Mouse (Mus musculus): ENCODE measurements around the gene Slc7a6os. TPM values are rescaled to one million over a fixed set of nuclear protein-coding genes. Genes with fewer than 3 reads are reported as not detected.
A peak's percentile ranks its signal among the peaks of the same experiment; 100 is the strongest.
"Not testable (repeated sequence)": the region's sequence is repeated elsewhere in the genome, so short reads cannot be mapped to it uniquely, and the experiment has no call there.

Gene Slc7a6os
- polyA plus RNA-seq, 1 experiment, result 30.1 TPM

- Histone ChIP-seq H3K79me3 (ENCODE audit: low read depth) (peaks cover 40% of the 10 kb centered on the region), H3K4me3 (ENCODE audit: insufficient read depth, poor library complexity, severe bottlenecking) (peak overlapping the region; percentile 95), H3K36me3 (ENCODE audit: control insufficient read depth, insufficient read depth) (peaks cover 54% of the 10 kb centered on the region), H3K27me3 (ENCODE audit: control insufficient read depth, insufficient read depth, insufficient read length) (no peaks in the 10 kb centered on the region), H3ac (ENCODE audit: control insufficient read depth, insufficient read length, low read depth) (peak overlapping the region; percentile 91), H3K79me2 (ENCODE audit: control insufficient read depth, insufficient read depth) (peaks cover 68% of the 10 kb centered on the region)
- TF ChIP-seq CEBPB (IDR thresholded peaks at IDR 0.05; ENCODE audit: low read depth) (no peak), MAX (IDR thresholded peaks at IDR 0.05) (no peak), USF1 (IDR thresholded peaks at IDR 0.05; ENCODE audit: low read depth) (no peak), MYOD1 (IDR thresholded peaks at IDR 0.05; ENCODE audit: control insufficient read depth, insufficient read length, low read depth) (no peak), FOSL1 (IDR thresholded peaks at IDR 0.05; ENCODE audit: insufficient read depth, low read length, poor library complexity, severe bottlenecking) (no peak), CTCF (IDR thresholded peaks at IDR 0.05; ENCODE audit: control insufficient read depth, insufficient read depth, insufficient read length) (no peak)
Observed at GRCm38 (mm10) chr8:106211421-106211820, 686 bp upstream of the Slc7a6os start.

GRCm38 (mm10) chr8:106210035-106210731 is 552 bp downstream of the Slc7a6os start:
- Histone ChIP-seq H3K79me2 (ENCODE audit: control insufficient read depth, insufficient read depth) (peaks cover 78% of the 10 kb centered on the region), H3K4me3 (ENCODE audit: insufficient read depth, poor library complexity, severe bottlenecking) (peak overlapping the region; percentile 95), H3ac (ENCODE audit: control insufficient read depth, insufficient read length, low read depth) (peak overlapping the region; percentile 86), H3K27me3 (ENCODE audit: control insufficient read depth, insufficient read depth, insufficient read length) (no peaks in the 10 kb centered on the region), H3K79me3 (ENCODE audit: low read depth) (peaks cover 40% of the 10 kb centered on the region), H3K36me3 (ENCODE audit: control insufficient read depth, insufficient read depth) (peaks cover 57% of the 10 kb centered on the region)
- no peak for TF ChIP-seq CEBPB (IDR thresholded peaks at IDR 0.05; ENCODE audit: low read depth)
- TF ChIP-seq CTCF (IDR thresholded peaks at IDR 0.05; ENCODE audit: control insufficient read depth, insufficient read depth, insufficient read length), result no peak
- no peak for TF ChIP-seq FOSL1 (IDR thresholded peaks at IDR 0.05; ENCODE audit: insufficient read depth, low read length, poor library complexity, severe bottlenecking)
- no peak for TF ChIP-seq MAX (IDR thresholded peaks at IDR 0.05)
- no peak for TF ChIP-seq MYOD1 (IDR thresholded peaks at IDR 0.05; ENCODE audit: control insufficient read depth, insufficient read length, low read depth)
- no peak for TF ChIP-seq MYOG (IDR thresholded peaks at IDR 0.05; ENCODE audit: control insufficient read depth, extremely low read depth, insufficient read length)
- TF ChIP-seq USF1 (IDR thresholded peaks at IDR 0.05; ENCODE audit: low read depth), result no peak

- H3K36me3 ChIP-seq (ENCODE audit: control insufficient read depth, insufficient read depth), result peaks cover 87% of the 10 kb centered on the region
- not testable (repeated sequence) for H3K27me3 ChIP-seq (ENCODE audit: control insufficient read depth, insufficient read depth, insufficient read length); H3ac ChIP-seq (ENCODE audit: control insufficient read depth, insufficient read length, low read depth); H3K79me2 ChIP-seq (ENCODE audit: control insufficient read depth, insufficient read depth); H3K4me3 ChIP-seq (ENCODE audit: insufficient read depth, poor library complexity, severe bottlenecking); H3K79me3 ChIP-seq (ENCODE audit: low read depth)
Observed at GRCm38 (mm10) chr8:106199596-106199995, 11.1 kb downstream of the Slc7a6os start.

GRCm38 (mm10) chr8:106198741-106199140 is 12.0 kb downstream of the Slc7a6os start:
- Histone ChIP-seq H3K79me2 (ENCODE audit: control insufficient read depth, insufficient read depth) (no peaks in the 10 kb centered on the region), H3ac (ENCODE audit: control insufficient read depth, insufficient read length, low read depth) (no peak overlapping the region), H3K27me3 (ENCODE audit: control insufficient read depth, insufficient read depth, insufficient read length) (no peaks in the 10 kb centered on the region), H3K79me3 (ENCODE audit: low read depth) (peaks cover 3% of the 10 kb centered on the region), H3K36me3 (ENCODE audit: control insufficient read depth, insufficient read depth) (peaks cover 83% of the 10 kb centered on the region), H3K4me3 (ENCODE audit: insufficient read depth, poor library complexity, severe bottlenecking) (no peak overlapping the region)
- TF ChIP-seq MAX (IDR thresholded peaks at IDR 0.05) (no peak), CTCF (IDR thresholded peaks at IDR 0.05; ENCODE audit: control insufficient read depth, insufficient read depth, insufficient read length) (peak; percentile 24)

- no peak overlapping the region for H3ac ChIP-seq (ENCODE audit: control insufficient read depth, insufficient read length, low read depth)
- no peaks in the 10 kb centered on the region for H3K79me3 ChIP-seq (ENCODE audit: low read depth)
- TF ChIP-seq USF1 (IDR thresholded peaks at IDR 0.05; ENCODE audit: low read depth) (no peak), FOSL1 (IDR thresholded peaks at IDR 0.05; ENCODE audit: insufficient read depth, low read length, poor library complexity, severe bottlenecking) (no peak), MAX (IDR thresholded peaks at IDR 0.05) (no peak), CTCF (IDR thresholded peaks at IDR 0.05; ENCODE audit: control insufficient read depth, insufficient read depth, insufficient read length) (no peak)
- no peak overlapping the region for H3K4me3 ChIP-seq (ENCODE audit: insufficient read depth, poor library complexity, severe bottlenecking)
- H3K36me3 ChIP-seq (ENCODE audit: control insufficient read depth, insufficient read depth), result peaks cover 71% of the 10 kb centered on the region
- no peaks in the 10 kb centered on the region for H3K27me3 ChIP-seq (ENCODE audit: control insufficient read depth, insufficient read depth, insufficient read length)
- H3K79me2 ChIP-seq (ENCODE audit: control insufficient read depth, insufficient read depth), result no peaks in the 10 kb centered on the region
Observed at GRCm38 (mm10) chr8:106194062-106194461, 16.7 kb downstream of the Slc7a6os start.

GRCm38 (mm10) chr8:106193162-106193561 is 17.6 kb downstream of the Slc7a6os start:
- H3K4me3 ChIP-seq (ENCODE audit: insufficient read depth, poor library complexity, severe bottlenecking), result no peak overlapping the region
- TF ChIP-seq CTCF (IDR thresholded peaks at IDR 0.05; ENCODE audit: control insufficient read depth, insufficient read depth, insufficient read length) (no peak), MAX (IDR thresholded peaks at IDR 0.05) (no peak), FOSL1 (IDR thresholded peaks at IDR 0.05; ENCODE audit: insufficient read depth, low read length, poor library complexity, severe bottlenecking) (no peak), MYOD1 (IDR thresholded peaks at IDR 0.05; ENCODE audit: control insufficient read depth, insufficient read length, low read depth) (no peak), MYOG (IDR thresholded peaks at IDR 0.05; ENCODE audit: control insufficient read depth, extremely low read depth, insufficient read length) (no peak), USF1 (IDR thresholded peaks at IDR 0.05; ENCODE audit: low read depth) (no peak), CEBPB (IDR thresholded peaks at IDR 0.05; ENCODE audit: low read depth) (no peak)
- H3K36me3 ChIP-seq (ENCODE audit: control insufficient read depth, insufficient read depth), result peaks cover 72% of the 10 kb centered on the region
- no peak overlapping the region for H3ac ChIP-seq (ENCODE audit: control insufficient read depth, insufficient read length, low read depth)
- H3K79me2 ChIP-seq (ENCODE audit: control insufficient read depth, insufficient read depth), result no peaks in the 10 kb centered on the region
- H3K79me3 ChIP-seq (ENCODE audit: low read depth), result no peaks in the 10 kb centered on the region
- H3K27me3 ChIP-seq (ENCODE audit: control insufficient read depth, insufficient read depth, insufficient read length), result no peaks in the 10 kb centered on the region

Data from C2C12 (cell line).